Mouse (Mus musculus) c-Kit-negative CD71-positive TER-119-positive erythroid progenitor cells, embryonic 14.5 days (primary cell): ENCODE measurements around the gene Npm3.

Experiments used
- DNase-seq: peaks from one replicate; pipeline ENCODE4 v3.0.0-alpha.2; 2013; ENCODE audit warnings: low read depth, low spot score

Npm3 gene

GRCm38 (mm10) chr19:45734762-45735161 is 14.6 kb downstream of the Npm3 start:
- no peak for DNase-seq

- no peak for DNase-seq
Measured at GRCm38 (mm10) chr19:45734191-45734590, 15.2 kb downstream of the Npm3 start.

- DNase-seq, result no peak
Measured at GRCm38 (mm10) chr19:45733564-45733963, 15.8 kb downstream of the Npm3 start.

- DNase-seq, result no peak
Measured at GRCm38 (mm10) chr19:45731658-45732057, 17.7 kb downstream of the Npm3 start.

GRCm38 (mm10) chr19:45730042-45730441 is 19.3 kb downstream of the Npm3 start:
- DNase-seq, result no peak

GRCm38 (mm10) chr19:45727231-45727630 is 22.2 kb downstream of the Npm3 start:
- DNase-seq, result no peak

GRCm38 (mm10) chr19:45725677-45726277 is 23.6 kb downstream of the Npm3 start:
- DNase-seq, result no peak

GRCm38 (mm10) chr19:45722188-45722587 is 27.2 kb downstream of the Npm3 start:
- no peak for DNase-seq

- DNase-seq, result no peak
Measured at GRCm38 (mm10) chr19:45718286-45718685, 31.1 kb downstream of the Npm3 start.

- no peak for DNase-seq
Measured at GRCm38 (mm10) chr19:45717493-45718220, 31.7 kb downstream of the Npm3 start.

GRCm38 (mm10) chr19:45708704-45709103 is 40.7 kb downstream of the Npm3 start:
- DNase-seq, result no peak
